Mouse (Mus musculus): ENCODE results near the gene Cmpk2. TPM values are rescaled to one million over a fixed set of nuclear protein-coding genes. Genes with fewer than 3 reads are reported as not detected.

Gene Cmpk2
- polyA plus RNA-seq, 1 experiment from 2014 or later = 4.4 TPM

GRCm38 (mm10) chr12:26501042-26501441 lies 32.0 kb downstream of the Cmpk2 start:
- ATAC-seq (ENCODE audit: insufficient read depth, low FRiP score) = no peak
- H3K4me2 ChIP-seq (ENCODE audit: low read depth, low read length) = no peak overlapping the region
- WGBS = 86% methylated on average over 3 of the region's 3 CpGs
- H3K9me3 ChIP-seq (replicated peaks; ENCODE audit: control insufficient read depth, low read length) = no peaks in the 10 kb centered on the region
- H3K4me3 ChIP-seq (replicated peaks; ENCODE audit: low read length) = no peak overlapping the region
- H3K36me3 ChIP-seq (ENCODE audit: control insufficient read depth, insufficient read depth, low read length) = no peaks in the 10 kb centered on the region
- no peak overlapping the region for H3K9ac ChIP-seq (ENCODE audit: low read length)
- H3K27me3 ChIP-seq (ENCODE audit: control insufficient read depth, insufficient read depth, low read length) = no peaks in the 10 kb centered on the region
- H3K27ac ChIP-seq (ENCODE audit: low read length) = no peak overlapping the region
- H3K4me1 ChIP-seq (ENCODE audit: control insufficient read depth, insufficient read depth, low read length) = no peaks in the 10 kb centered on the region

GRCm38 (mm10) chr12:26510971-26511370 lies 42.0 kb downstream of the Cmpk2 start:
- Histone ChIP-seq H3K27ac (ENCODE audit: low read length) (no peak overlapping the region), H3K36me3 (ENCODE audit: control insufficient read depth, insufficient read depth, low read length) (no peaks in the 10 kb centered on the region), H3K27me3 (ENCODE audit: control insufficient read depth, insufficient read depth, low read length) (no peaks in the 10 kb centered on the region), H3K4me1 (ENCODE audit: control insufficient read depth, insufficient read depth, low read length) (no peaks in the 10 kb centered on the region), H3K4me3 (replicated peaks; ENCODE audit: low read length) (no peak overlapping the region), H3K9ac (ENCODE audit: low read length) (no peak overlapping the region), H3K9me3 (replicated peaks; ENCODE audit: control insufficient read depth, low read length) (no peaks in the 10 kb centered on the region), H3K4me2 (ENCODE audit: low read depth, low read length) (no peak overlapping the region)
- ATAC-seq (ENCODE audit: insufficient read depth, low FRiP score) = no peak
- 84% methylated on average over 4 of the region's 4 CpGs for whole genome bisulfite sequencing

DNA sequence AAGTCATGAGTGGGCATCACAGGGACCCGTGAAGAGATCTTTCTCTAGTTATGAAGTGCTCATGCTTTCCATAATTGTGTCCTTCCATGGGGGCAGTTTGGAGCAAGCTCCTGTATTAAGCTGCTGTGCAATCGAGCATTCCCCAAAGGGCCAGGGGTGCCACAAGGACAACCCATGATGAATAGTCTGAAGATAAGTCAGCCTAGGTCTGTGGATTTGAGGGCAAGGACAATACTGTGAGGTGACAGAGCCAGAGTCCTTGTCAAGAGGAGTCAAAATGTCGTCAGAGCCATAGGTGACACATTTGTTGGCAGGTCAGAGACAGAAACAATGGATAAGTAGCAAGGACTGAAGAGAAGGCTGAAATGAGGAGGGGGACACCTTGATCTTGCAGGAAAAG lies 49.2 kb downstream of the Cmpk2 start:
- H3K36me3 ChIP-seq (ENCODE audit: control insufficient read depth, insufficient read depth, low read length) = no peaks in the 10 kb centered on the region
- no peak overlapping the region for H3K4me2 ChIP-seq (ENCODE audit: low read depth, low read length)
- no peak overlapping the region for H3K4me3 ChIP-seq (replicated peaks; ENCODE audit: low read length)
- no peaks in the 10 kb centered on the region for H3K4me1 ChIP-seq (ENCODE audit: control insufficient read depth, insufficient read depth, low read length)
- no peak overlapping the region for H3K9ac ChIP-seq (ENCODE audit: low read length)
- no peaks in the 10 kb centered on the region for H3K27me3 ChIP-seq (ENCODE audit: control insufficient read depth, insufficient read depth, low read length)
- no peak overlapping the region for H3K27ac ChIP-seq (ENCODE audit: low read length)
- H3K9me3 ChIP-seq (replicated peaks; ENCODE audit: control insufficient read depth, low read length) = no peaks in the 10 kb centered on the region
- no peak for ATAC-seq (ENCODE audit: insufficient read depth, low FRiP score)
- WGBS = 67% methylated on average over 3 of the region's 3 CpGs

DNA sequence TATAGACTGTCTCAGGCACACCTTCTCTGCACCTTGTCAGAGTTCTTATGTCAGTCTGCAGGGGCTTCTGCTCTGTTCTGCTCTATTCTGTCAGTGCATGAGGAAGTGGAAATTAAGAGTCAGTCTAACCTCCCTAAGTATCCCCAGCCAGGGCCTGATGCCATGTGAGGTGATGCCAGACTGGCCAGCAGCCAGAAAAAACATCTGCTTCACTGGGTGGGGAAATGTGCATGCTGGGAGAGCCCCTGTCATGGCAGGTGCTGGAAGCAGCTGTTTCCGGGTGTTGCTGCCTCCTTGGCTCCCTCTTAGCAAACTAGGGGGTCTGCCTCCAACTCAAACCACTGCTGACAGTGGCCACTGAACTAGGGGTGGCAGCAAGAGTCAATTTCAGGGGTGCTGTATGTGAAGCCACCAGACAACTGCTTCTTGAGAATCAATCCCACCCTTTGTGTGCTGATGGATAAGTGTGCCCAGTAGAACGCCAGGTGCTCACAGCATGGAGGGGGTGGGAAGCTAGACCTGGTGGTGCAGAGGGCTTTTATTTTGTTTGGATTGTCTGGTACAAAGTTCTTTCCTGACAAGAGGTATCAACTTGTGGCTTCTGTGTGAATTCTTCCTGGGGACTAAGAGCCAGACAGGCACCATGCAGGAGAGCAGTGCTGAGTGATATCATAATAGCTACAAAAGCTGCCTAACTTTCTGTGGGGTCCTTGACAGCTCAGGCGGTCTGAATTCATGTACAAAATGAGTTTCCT lies 56.1 kb downstream of the Cmpk2 start:
- ATAC-seq (ENCODE audit: insufficient read depth, low FRiP score) = peak; percentile 58; the same call in 1 of the 2 replicates
- 49% methylated on average over 3 of the region's 3 CpGs for WGBS
- H3K27ac ChIP-seq (ENCODE audit: low read length) = no peak overlapping the region

GRCm38 (mm10) chr12:26525698-26526026 lies 56.7 kb downstream of the Cmpk2 start:
- Histone ChIP-seq H3K4me3 (replicated peaks; ENCODE audit: low read length) (no peak overlapping the region), H3K36me3 (ENCODE audit: control insufficient read depth, insufficient read depth, low read length) (no peaks in the 10 kb centered on the region), H3K27ac (ENCODE audit: low read length) (no peak overlapping the region), H3K27me3 (ENCODE audit: control insufficient read depth, insufficient read depth, low read length) (no peaks in the 10 kb centered on the region), H3K9me3 (replicated peaks; ENCODE audit: control insufficient read depth, low read length) (no peaks in the 10 kb centered on the region), H3K9ac (ENCODE audit: low read length) (no peak overlapping the region), H3K4me2 (ENCODE audit: low read depth, low read length) (no peak overlapping the region), H3K4me1 (ENCODE audit: control insufficient read depth, insufficient read depth, low read length) (no peaks in the 10 kb centered on the region; the same call in 1 of the 2 replicates)
- 41% methylated on average over 5 of the region's 5 CpGs for WGBS
- ATAC-seq (ENCODE audit: insufficient read depth, low FRiP score) = no peak

More for the DNA sequence above, 56.1 kb downstream of the Cmpk2 start:
- H3K9me3 ChIP-seq (replicated peaks; ENCODE audit: control insufficient read depth, low read length) = no peaks in the 10 kb centered on the region
- H3K4me3 ChIP-seq (replicated peaks; ENCODE audit: low read length) = no peak overlapping the region
- H3K4me2 ChIP-seq (ENCODE audit: low read depth, low read length) = no peak overlapping the region
- no peaks in the 10 kb centered on the region for H3K36me3 ChIP-seq (ENCODE audit: control insufficient read depth, insufficient read depth, low read length)
- H3K27me3 ChIP-seq (ENCODE audit: control insufficient read depth, insufficient read depth, low read length) = no peaks in the 10 kb centered on the region
- H3K4me1 ChIP-seq (ENCODE audit: control insufficient read depth, insufficient read depth, low read length) = no peaks in the 10 kb centered on the region; the same call in 1 of the 2 replicates
- H3K9ac ChIP-seq (ENCODE audit: low read length) = no peak overlapping the region

Other genes with a start within 250 kb of the Cmpk2 start
- 18.3 and 19.6 TPM in 2 replicates for gene Rnf144a, start 54.0 kb upstream of the Cmpk2 start, polyA plus RNA-seq (2015; fragmentation: Nextera tagmentation; extraction: Ambion mirVana)
- gene Rsad2, start 12.8 kb upstream of the Cmpk2 start, polyA plus RNA-seq (2015; fragmentation: Nextera tagmentation; extraction: Ambion mirVana) = 1.2 and 1.4 TPM in 2 replicates